Mouse (Mus musculus): ENCODE measurements around the gene Shkbp1. TPM values are rescaled to one million over a fixed set of nuclear protein-coding genes. Genes with fewer than 3 reads are reported as not detected.

Gene Shkbp1
- polyA plus RNA-seq, 1 experiment from 2014 or later, result 62.4 TPM

DNA sequence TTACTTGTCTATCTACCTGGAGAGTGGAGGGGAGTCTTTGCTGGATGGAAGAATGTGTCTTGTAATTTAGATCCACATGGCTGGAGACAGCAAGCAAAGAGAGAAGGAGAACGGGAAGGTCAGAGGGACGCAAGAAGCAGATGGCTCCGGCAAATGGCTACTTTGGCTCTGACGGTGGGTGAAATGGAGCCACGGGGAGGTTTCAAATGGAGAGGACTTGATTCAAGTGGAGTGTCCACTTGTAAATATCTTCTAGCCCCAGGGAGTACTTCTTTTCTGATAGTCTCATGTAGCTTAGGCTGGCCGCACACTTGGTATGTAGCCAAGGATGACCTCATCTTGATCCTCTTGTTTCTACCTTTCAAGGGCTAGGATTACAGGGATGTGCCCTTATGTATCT, 57.0 kb downstream of the Shkbp1 start:
- no peak overlapping the region for H3K4me3 ChIP-seq
- H3K4me1 ChIP-seq, result no peaks in the 10 kb centered on the region
- no peak overlapping the region for H3K27ac ChIP-seq
- H3K9me3 ChIP-seq, result peaks cover 4% of the 10 kb centered on the region; the same call in 1 of the 2 replicates
- WGBS, result 96% methylated on average over 6 of the region's 6 CpGs
- no peak for DNase-seq (ENCODE audit: extremely low spot score, low spot score)
- H3K27me3 ChIP-seq (ENCODE audit: poor library complexity, severe bottlenecking), result peaks cover 10% of the 10 kb centered on the region; the same call in 1 of the 2 replicates
- no peaks in the 10 kb centered on the region for H3K36me3 ChIP-seq (replicated peaks)

DNA sequence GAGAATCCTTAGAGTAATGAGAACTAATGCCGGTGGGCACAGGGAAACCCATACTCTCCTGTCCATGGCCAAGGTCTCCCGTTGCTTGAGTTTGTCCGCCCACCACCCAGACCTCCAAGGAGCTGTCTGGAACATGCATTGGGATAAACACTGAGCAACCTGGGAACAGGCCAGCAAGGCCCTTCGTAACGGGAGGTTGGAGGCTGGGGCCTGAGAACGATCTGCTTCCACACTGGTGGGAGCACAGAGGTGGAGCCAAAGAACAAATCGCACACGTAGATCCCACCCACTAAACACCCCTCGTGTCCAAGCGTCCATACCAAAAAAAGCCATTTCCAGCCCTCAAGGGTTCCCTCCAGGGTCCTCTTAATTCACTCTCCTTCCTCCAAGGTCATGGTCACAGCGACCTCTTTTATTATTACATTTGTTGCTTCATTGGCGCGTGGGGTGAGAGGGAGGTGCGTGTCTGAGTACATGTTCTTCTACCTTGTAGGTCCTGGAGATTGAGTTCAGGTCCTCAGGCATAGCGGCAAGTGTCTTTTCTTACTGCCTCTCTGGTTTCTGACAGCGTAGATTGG, 57.7 kb downstream of the Shkbp1 start:
- no peak for DNase-seq (ENCODE audit: extremely low spot score, low spot score)
- WGBS, result 89% methylated on average over 16 of the region's 16 CpGs
- no peak overlapping the region for H3K27ac ChIP-seq
- peaks cover 3% of the 10 kb centered on the region; the same call in 1 of the 2 replicates for H3K27me3 ChIP-seq (ENCODE audit: poor library complexity, severe bottlenecking)
- H3K4me3 ChIP-seq, result no peak overlapping the region
- no peaks in the 10 kb centered on the region for H3K36me3 ChIP-seq (replicated peaks)
- H3K9me3 ChIP-seq, result peaks cover 8% of the 10 kb centered on the region; the same call in 1 of the 2 replicates
- no peaks in the 10 kb centered on the region for H3K4me1 ChIP-seq

DNA sequence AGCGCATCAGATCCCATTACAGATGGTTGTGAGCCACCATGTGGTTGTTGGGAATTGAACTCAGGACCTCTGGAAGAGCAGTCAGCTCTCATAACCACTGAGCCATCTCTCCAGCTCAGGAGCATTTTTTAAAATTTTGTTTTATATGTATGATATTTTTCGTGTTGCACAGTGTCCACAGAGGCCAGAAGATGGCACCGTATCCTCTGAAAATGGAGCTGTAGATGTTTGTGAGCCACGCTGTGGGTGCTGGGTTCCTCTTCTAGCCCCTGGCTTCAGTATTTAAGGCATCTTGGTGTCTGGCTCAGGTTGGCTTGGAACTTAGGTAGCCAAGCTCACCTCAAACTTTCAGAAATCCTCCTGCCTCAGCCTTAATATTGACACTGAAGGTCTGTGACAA, 59.3 kb downstream of the Shkbp1 start:
- no peak for DNase-seq (ENCODE audit: extremely low spot score, low spot score)
- no peaks in the 10 kb centered on the region for H3K36me3 ChIP-seq (replicated peaks)
- no peaks in the 10 kb centered on the region for H3K4me1 ChIP-seq
- H3K9me3 ChIP-seq, result peaks cover 8% of the 10 kb centered on the region; the same call in 1 of the 2 replicates
- no peak overlapping the region for H3K27ac ChIP-seq
- no peaks in the 10 kb centered on the region for H3K27me3 ChIP-seq (ENCODE audit: poor library complexity, severe bottlenecking)
- no peak overlapping the region for H3K4me3 ChIP-seq
- 93% methylated on average over 4 of the region's 4 CpGs for WGBS

DNA sequence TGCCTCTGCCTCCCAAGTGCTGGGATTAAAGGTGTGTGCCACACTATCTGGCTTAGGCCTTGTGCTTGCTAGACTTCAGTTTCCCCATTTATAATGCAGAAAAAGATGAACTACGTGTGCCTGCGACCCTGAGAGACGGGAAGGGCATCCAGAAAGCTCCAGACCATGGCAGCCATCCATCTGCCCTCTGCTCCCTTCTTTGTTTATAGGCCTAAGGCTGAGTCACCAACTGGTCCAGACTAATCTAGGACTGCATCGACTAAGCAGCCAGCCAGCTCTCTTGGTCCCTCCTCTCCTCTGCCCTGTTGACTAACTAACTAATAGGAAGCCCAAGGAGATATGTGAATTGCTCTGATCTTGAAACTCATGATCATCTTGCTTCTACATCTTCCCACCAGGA, 59.9 kb downstream of the Shkbp1 start:
- no peaks in the 10 kb centered on the region for H3K27me3 ChIP-seq (ENCODE audit: poor library complexity, severe bottlenecking)
- H3K36me3 ChIP-seq (replicated peaks), result no peaks in the 10 kb centered on the region
- peaks cover 8% of the 10 kb centered on the region; the same call in 1 of the 2 replicates for H3K9me3 ChIP-seq
- WGBS, result 85% methylated on average over 4 of the region's 4 CpGs
- no peak overlapping the region for H3K27ac ChIP-seq
- H3K4me1 ChIP-seq, result no peaks in the 10 kb centered on the region
- H3K4me3 ChIP-seq, result no peak overlapping the region
- DNase-seq (ENCODE audit: extremely low spot score, low spot score), result no peak

Other genes starting within 250 kb of the Shkbp1 start
- not detected in 2 replicates for gene Cyp2f2, start 236.1 kb downstream of the Shkbp1 start, polyA plus RNA-seq (2016; fragmentation: Nextera tagmentation; extraction: Ambion mirVana)
- 0.12 and 0.16 TPM in 2 replicates for gene Cyp2t4, start 202.3 kb downstream of the Shkbp1 start, polyA plus RNA-seq (2016; fragmentation: Nextera tagmentation; extraction: Ambion mirVana)
- 73.7 and 74.0 TPM in 2 replicates for gene Egln2, start 189.2 kb downstream of the Shkbp1 start, polyA plus RNA-seq (2016; fragmentation: Nextera tagmentation; extraction: Ambion mirVana)
- 55.2 and 56.3 TPM in 2 replicates for gene Rab4b, start 177.1 kb downstream of the Shkbp1 start, polyA plus RNA-seq (2016; fragmentation: Nextera tagmentation; extraction: Ambion mirVana)
- gene Gm21983, start 174.9 kb downstream of the Shkbp1 start, polyA plus RNA-seq (2016; fragmentation: Nextera tagmentation; extraction: Ambion mirVana), result not detected in 2 replicates
- 1.1 and 1.7 TPM in 2 replicates for gene Mia, start 174.9 kb downstream of the Shkbp1 start, polyA plus RNA-seq (2016; fragmentation: Nextera tagmentation; extraction: Ambion mirVana)
- gene BC024978, start 160.2 kb downstream of the Shkbp1 start, polyA plus RNA-seq (2016; fragmentation: Nextera tagmentation; extraction: Ambion mirVana), result 4.1 and 4.3 TPM in 2 replicates
- 418 and 425 TPM in 2 replicates for gene Snrpa, start 159.7 kb downstream of the Shkbp1 start, polyA plus RNA-seq (2016; fragmentation: Nextera tagmentation; extraction: Ambion mirVana)
- gene Itpkc, start 127.4 kb downstream of the Shkbp1 start, polyA plus RNA-seq (2016; fragmentation: Nextera tagmentation; extraction: Ambion mirVana), result 4.4 and 5.3 TPM in 2 replicates
- gene Coq8b, start 123.0 kb downstream of the Shkbp1 start, polyA plus RNA-seq (2016; fragmentation: Nextera tagmentation; extraction: Ambion mirVana), result 24.1 and 24.4 TPM in 2 replicates
- gene Numbl, start 97.6 kb downstream of the Shkbp1 start, polyA plus RNA-seq (2016; fragmentation: Nextera tagmentation; extraction: Ambion mirVana), result 13.6 and 15.6 TPM in 2 replicates
- 8.5 and 11.1 TPM in 2 replicates for gene Ltbp4, start 18.3 kb downstream of the Shkbp1 start, polyA plus RNA-seq (2016; fragmentation: Nextera tagmentation; extraction: Ambion mirVana)
- gene Gm20479, start 1.4 kb upstream of the Shkbp1 start, polyA plus RNA-seq (2016; fragmentation: Nextera tagmentation; extraction: Ambion mirVana), result 1.4 TPM in 1 of 2 replicates, not detected in the other
- 0.20 and 0.37 TPM in 2 replicates for gene Sptbn4, start 91.7 kb upstream of the Shkbp1 start, polyA plus RNA-seq (2016; fragmentation: Nextera tagmentation; extraction: Ambion mirVana)
- 34.8 and 45.5 TPM in 2 replicates for gene Blvrb, start 92.0 kb upstream of the Shkbp1 start, polyA plus RNA-seq (2016; fragmentation: Nextera tagmentation; extraction: Ambion mirVana)
- 21.7 and 24.8 TPM in 2 replicates for gene Sertad3, start 117.7 kb upstream of the Shkbp1 start, polyA plus RNA-seq (2016; fragmentation: Nextera tagmentation; extraction: Ambion mirVana)
- gene Sertad1, start 130.9 kb upstream of the Shkbp1 start, polyA plus RNA-seq (2016; fragmentation: Nextera tagmentation; extraction: Ambion mirVana), result 17.7 and 18.6 TPM in 2 replicates
- 3.1 TPM in 2 replicates for gene Prx, start 143.3 kb upstream of the Shkbp1 start, polyA plus RNA-seq (2016; fragmentation: Nextera tagmentation; extraction: Ambion mirVana)
- 0.41 and 0.63 TPM in 2 replicates for gene Hipk4, start 167.2 kb upstream of the Shkbp1 start, polyA plus RNA-seq (2016; fragmentation: Nextera tagmentation; extraction: Ambion mirVana)
- 41.9 and 42.0 TPM in 2 replicates for gene Pld3, start 197.2 kb upstream of the Shkbp1 start, polyA plus RNA-seq (2016; fragmentation: Nextera tagmentation; extraction: Ambion mirVana)
- gene 2310022A10Rik, start 197.2 kb upstream of the Shkbp1 start, polyA plus RNA-seq (2016; fragmentation: Nextera tagmentation; extraction: Ambion mirVana), result 38.8 and 39.3 TPM in 2 replicates
- gene Akt2, start 235.5 kb upstream of the Shkbp1 start, polyA plus RNA-seq (2016; fragmentation: Nextera tagmentation; extraction: Ambion mirVana), result 73.3 and 78.8 TPM in 2 replicates

Data from forebrain, embryonic 10.5 days (tissue).